ENCODE assay signal across 36 mouse cellular contexts in genomic region chr1:109929483-109930255, GRCm38 (mm10). TPM values are rescaled to one million over a fixed set of nuclear protein-coding genes. Genes with fewer than 3 reads are reported as not detected.
DNase-seq lines count a peak whose midpoint lies in the region; ATAC-seq lines count a peak whose summit lies in the region.
"Had no signal": no experiment of that assay in that cellular context is flagged by ENCODE, and none has a peak within 500 bp of the region (broad histone marks: within the 10 kb centered on the region; RNA-seq: fewer than 3 reads in every experiment).

No protein-coding gene starts in this region.

- H3K36me3 ChIP-seq in forebrain, embryonic 12.5 days (replicated peaks): no peaks in the 10 kb centered on the region
- H3K36me3 ChIP-seq: embryonic facial prominence, embryonic 10.5 days; embryonic facial prominence, embryonic 15.5 days; G1E; heart, embryonic 12.5 days; hindbrain, embryonic 10.5 days; intestine, embryonic 15.5 days; limb, embryonic 10.5 days; limb, embryonic 15.5 days; liver, embryonic 13.5 days; midbrain, embryonic 12.5 days; neural tube, embryonic 13.5 days had no signal

- DNase-seq in frontal cortex, postnatal 36 days (ENCODE audit: low spot score in 2 of 2): no peak
- DNase-seq in right cerebral cortex, adult 18-20 months: peak; percentile 5
- no peak for DNase-seq in right cerebral cortex, postnatal 4 days
- DNase-seq in cerebellum, adult 9-11 months: peak; percentile 66
- DNase-seq in telencephalon, adult 2 months (ENCODE audit: low read depth, low spot score): peak; percentile 11
- DNase-seq in heart, adult 8-10 months (ENCODE audit: low spot score): no peak
- DNase-seq: adrenal gland, postnatal 14 days; gastrocnemius, postnatal 25 days; heart, adult 18-20 months; heart, postnatal 10 days; kidney, adult 2 months; liver, embryonic 13.5 days; lung, adult 18-20 months; lung, postnatal 4 days; right cerebral cortex, postnatal 14 days; thymus, adult 18-20 months; thymus, postnatal 36 days had no signal

- H3K9me3 ChIP-seq in forebrain, embryonic 12.5 days: no peaks in the 10 kb centered on the region
- H3K9me3 ChIP-seq: embryonic facial prominence, embryonic 10.5 days; embryonic facial prominence, embryonic 15.5 days; forebrain, embryonic 13.5 days; heart, embryonic 12.5 days; hindbrain, embryonic 10.5 days; intestine, embryonic 15.5 days; limb, embryonic 10.5 days; limb, embryonic 15.5 days; liver, embryonic 13.5 days; megakaryocyte, embryonic 14.5 days; midbrain, embryonic 12.5 days; neural tube, embryonic 13.5 days had no signal

- no peaks in the 10 kb centered on the region for H3K4me1 ChIP-seq in forebrain, embryonic 12.5 days
- H3K4me1 ChIP-seq: embryonic facial prominence, embryonic 10.5 days; embryonic facial prominence, embryonic 15.5 days; forebrain, embryonic 13.5 days; heart, embryonic 12.5 days; hindbrain, embryonic 10.5 days; intestine, embryonic 15.5 days; limb, embryonic 10.5 days; limb, embryonic 15.5 days; liver, embryonic 13.5 days; megakaryocyte, embryonic 14.5 days; midbrain, embryonic 12.5 days; neural tube, embryonic 13.5 days had no signal

- H3K27me3 ChIP-seq in forebrain, embryonic 12.5 days: no peaks in the 10 kb centered on the region
- H3K27me3 ChIP-seq: embryonic facial prominence, embryonic 15.5 days; forebrain, embryonic 13.5 days; heart, embryonic 12.5 days; intestine, embryonic 15.5 days; limb, embryonic 15.5 days; liver, embryonic 13.5 days; megakaryocyte, embryonic 14.5 days; midbrain, embryonic 12.5 days; neural tube, embryonic 13.5 days had no signal

- H3K9ac ChIP-seq in forebrain, embryonic 12.5 days: no peak overlapping the region
- H3K9ac ChIP-seq: embryonic facial prominence, embryonic 15.5 days; forebrain, embryonic 13.5 days; heart, embryonic 12.5 days; intestine, embryonic 15.5 days; limb, embryonic 15.5 days; liver, embryonic 13.5 days; midbrain, embryonic 12.5 days; neural tube, embryonic 13.5 days had no signal

- ATAC-seq in frontal cortex, adult (ENCODE audit: low TSS enrichment): peak; percentile 81
- ATAC-seq in forebrain, embryonic 12.5 days (ENCODE audit: low FRiP score): no peak
- ATAC-seq: forebrain, embryonic 13.5 days; hindbrain, postnatal 0 days; intestine, embryonic 15.5 days; lung, postnatal 0 days had no signal

- no peak overlapping the region for H3K4me3 ChIP-seq in forebrain, embryonic 12.5 days (replicated peaks)
- H3K4me3 ChIP-seq: embryonic facial prominence, embryonic 10.5 days; embryonic facial prominence, embryonic 15.5 days; forebrain, embryonic 13.5 days; heart, embryonic 12.5 days; hindbrain, embryonic 10.5 days; intestine, embryonic 15.5 days; limb, embryonic 10.5 days; limb, embryonic 15.5 days; liver, embryonic 13.5 days; megakaryocyte, embryonic 14.5 days; midbrain, embryonic 12.5 days; neural tube, embryonic 13.5 days had no signal

- WGBS in forebrain, embryonic 12.5 days: 83% methylated on average over 2 of the region's 2 CpGs

- H3K4me2 ChIP-seq in forebrain, embryonic 12.5 days: no peak overlapping the region
- H3K4me2 ChIP-seq: embryonic facial prominence, embryonic 15.5 days; forebrain, embryonic 13.5 days; heart, embryonic 12.5 days; intestine, embryonic 15.5 days; limb, embryonic 15.5 days; liver, embryonic 13.5 days; midbrain, embryonic 12.5 days; neural tube, embryonic 13.5 days had no signal

- H3K27ac ChIP-seq in forebrain, embryonic 12.5 days: no peak overlapping the region
- H3K27ac ChIP-seq: embryonic facial prominence, embryonic 10.5 days; embryonic facial prominence, embryonic 15.5 days; forebrain, embryonic 13.5 days; hindbrain, embryonic 10.5 days; hindbrain, postnatal 0 days; intestine, embryonic 15.5 days; kidney, postnatal 0 days; limb, embryonic 10.5 days; limb, embryonic 15.5 days; liver, embryonic 13.5 days; midbrain, embryonic 12.5 days; neural tube, embryonic 13.5 days had no signal

RNA-seq across cellular contexts. Expression of gene Cdh7, which starts 52.6 kb away (rescaled TPM):
- 11.9 and 15.2 TPM in 2 replicates for polyA plus RNA-seq in forebrain, embryonic 12.5 days (2016; fragmentation: Nextera tagmentation; extraction: Ambion mirVana)
- total RNA-seq in heart, adult 8-10 months (2022): not detected
- total RNA-seq: adrenal gland, postnatal 14 days; gastrocnemius, adult 18-20 months; gastrocnemius, postnatal 25 days; heart, adult 18-20 months; heart, postnatal 10 days had no signal
- polyA plus RNA-seq: G1E; kidney, adult 2 months; large intestine, adult 2 months; liver, embryonic 13.5 days; lung, postnatal 0 days had no signal

Comparison
In these comparisons a context has a peak if more than half of its experiments do, and no peak if none do; other contexts are left out.
1. DNase-seq: peak in right cerebral cortex, adult 18-20 months (single experiment), cerebellum, adult 9-11 months (single experiment) and telencephalon, adult 2 months (single experiment); none in frontal cortex, postnatal 36 days (0 of 2), right cerebral cortex, postnatal 4 days (single experiment) and heart, adult 8-10 months (single experiment).